Mouse (Mus musculus) neutrophil, adult 5-6 weeks (primary cell): Measurements from ENCODE around the gene Tm4sf5. TPM values are rescaled to one million over a fixed set of nuclear protein-coding genes. Genes with fewer than 3 reads are reported as not detected.

ENCODE experiments used
- ATAC-seq: fragments of 151-379, 151-347 bp; 2 replicates; pipeline ENCODE4 v1.8.0; 2017; ENCODE audit warnings: mild to moderate bottlenecking, moderate TSS enrichment; ENCODE audit not compliant: insufficient number of reproducible peaks, poor library complexity, low FRiP score, severe bottlenecking; ENCODE audit errors: extremely low read depth
- total RNA-seq: library from RNA; stranded (forward); fragments of 200-1000 nt; gene quantifications from 2 replicates; pipeline ENCODE4 v1.2.3, GENCODE M21; 2017

Tm4sf5 gene
- total RNA-seq, 1 experiment from 2014 or later: not detected

DNA sequence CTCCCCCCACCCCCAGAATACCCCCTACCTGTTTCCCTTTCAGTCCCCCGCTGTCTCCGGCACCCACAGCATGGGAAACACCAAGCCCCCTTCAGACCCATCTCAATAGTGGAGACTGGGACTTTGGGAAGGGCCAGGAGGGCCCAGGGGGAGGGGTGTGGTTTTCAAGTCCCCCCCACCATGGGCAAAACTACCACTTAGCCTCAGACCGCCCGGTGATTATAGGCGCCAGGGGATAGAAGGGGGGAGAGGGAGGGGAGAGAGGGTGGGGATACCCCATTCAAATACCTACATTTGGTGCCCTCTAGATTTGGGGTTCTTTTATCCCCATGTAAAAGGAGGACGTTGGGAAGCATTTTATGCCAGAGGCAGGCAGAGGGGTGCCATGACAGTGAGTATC lies 27.8 kb downstream of the Tm4sf5 start, which contains the start of gene Gm40193:
Gene Gm40193 (minus strand): TSS at position 101 of the 400 bp plus-strand sequence.
- ATAC-seq: no peak

DNA sequence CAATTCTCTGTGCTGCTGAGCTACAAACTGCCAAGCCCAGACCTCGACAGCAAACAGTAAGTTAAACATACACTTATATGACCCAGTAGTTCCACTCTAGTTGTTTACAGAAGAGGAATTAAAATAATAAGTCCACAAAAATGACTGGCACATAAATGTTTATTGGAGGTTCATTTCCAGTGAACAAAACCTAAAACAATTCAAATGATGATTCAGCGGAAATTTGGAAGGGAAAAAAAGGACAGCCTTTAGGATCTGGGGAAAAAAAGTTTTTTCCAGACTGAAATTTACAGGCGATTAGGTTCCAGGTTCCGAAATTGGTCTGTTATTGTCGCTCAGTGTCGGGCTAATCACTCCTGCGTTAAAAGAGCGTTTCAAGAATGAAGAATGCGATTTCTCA lies 34.4 kb downstream of the Tm4sf5 start:
- ATAC-seq: no peak

DNA sequence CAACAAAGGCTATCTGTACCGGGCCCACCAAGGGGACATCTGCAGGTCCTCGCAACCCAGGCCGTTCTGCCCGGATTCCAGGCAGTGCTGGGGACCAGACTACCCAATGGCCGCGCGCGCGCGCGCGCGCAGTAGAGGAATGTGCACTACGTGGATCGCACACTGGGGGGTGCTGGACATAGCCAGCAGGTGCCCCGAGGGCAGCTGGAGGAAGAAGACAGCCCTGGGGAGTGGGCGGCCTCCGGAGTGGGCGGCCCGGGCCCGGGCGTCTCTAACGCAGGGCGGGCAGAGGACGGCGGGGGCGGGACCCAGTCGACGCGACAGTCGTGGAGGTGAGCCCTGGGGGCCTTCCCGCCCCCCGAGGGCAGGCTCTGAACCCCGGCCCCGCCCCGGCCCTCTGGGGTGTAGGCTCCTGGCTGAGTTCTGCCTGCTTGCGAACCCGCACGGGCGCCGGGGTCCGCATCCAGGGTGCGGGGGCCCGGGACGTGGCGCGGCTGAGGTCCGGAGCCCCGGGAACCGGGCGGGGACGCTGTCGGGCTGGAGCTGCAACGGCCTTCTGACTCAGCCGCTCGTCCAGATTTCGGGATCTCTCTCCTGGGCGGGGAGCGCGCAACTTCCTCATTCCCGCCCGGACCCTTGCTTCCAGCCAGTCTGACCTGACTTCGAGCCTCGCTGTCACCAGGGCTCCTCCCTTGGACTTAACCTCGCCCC lies 35.0 kb downstream of the Tm4sf5 start, which contains the start of gene Pld2:
Gene Pld2 (plus strand): TSS at position 188 of the 711 bp plus-strand sequence.
- peak; percentile 74 for ATAC-seq

DNA sequence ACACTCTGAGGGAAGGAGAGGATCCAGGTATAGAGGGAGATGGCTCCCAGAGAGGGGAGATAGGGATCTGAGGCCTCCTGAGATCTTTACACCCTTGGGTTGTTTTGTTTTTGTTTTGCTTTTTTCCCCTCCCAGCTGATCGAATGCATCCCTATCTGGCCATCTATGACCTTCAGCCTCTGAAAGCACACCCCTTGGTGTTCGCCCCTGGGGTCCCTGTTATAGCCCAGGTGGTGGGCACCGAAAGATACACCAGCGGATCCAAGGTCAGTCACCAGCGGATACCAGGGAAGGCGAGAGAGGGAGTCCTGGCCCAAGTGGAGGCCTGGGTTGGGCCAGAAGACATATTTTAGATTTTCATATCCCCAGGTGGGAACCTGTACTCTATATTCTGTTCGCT lies 35.9 kb downstream of the Tm4sf5 start:
- no peak for ATAC-seq

DNA sequence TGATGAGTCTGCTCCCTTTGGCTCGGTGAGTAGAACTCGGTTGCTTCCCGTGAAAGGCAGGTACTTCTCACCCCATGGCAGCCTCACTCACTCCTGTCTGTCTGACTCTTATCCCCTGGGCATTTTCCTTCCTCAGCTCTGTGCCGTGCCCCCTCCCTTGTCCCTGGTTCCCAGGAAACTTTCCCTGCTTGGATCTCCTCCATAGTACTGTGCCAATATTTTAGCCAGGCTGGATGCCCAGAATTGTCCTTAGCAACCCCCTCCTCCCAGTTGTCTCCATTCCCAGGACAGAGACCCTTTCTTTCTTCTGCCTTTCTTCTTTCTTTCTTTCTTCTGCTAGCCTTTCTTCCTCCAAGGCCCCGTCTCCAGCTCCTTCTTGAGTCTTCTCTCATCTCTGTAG lies 36.4 kb downstream of the Tm4sf5 start:
- ATAC-seq: no peak

DNA sequence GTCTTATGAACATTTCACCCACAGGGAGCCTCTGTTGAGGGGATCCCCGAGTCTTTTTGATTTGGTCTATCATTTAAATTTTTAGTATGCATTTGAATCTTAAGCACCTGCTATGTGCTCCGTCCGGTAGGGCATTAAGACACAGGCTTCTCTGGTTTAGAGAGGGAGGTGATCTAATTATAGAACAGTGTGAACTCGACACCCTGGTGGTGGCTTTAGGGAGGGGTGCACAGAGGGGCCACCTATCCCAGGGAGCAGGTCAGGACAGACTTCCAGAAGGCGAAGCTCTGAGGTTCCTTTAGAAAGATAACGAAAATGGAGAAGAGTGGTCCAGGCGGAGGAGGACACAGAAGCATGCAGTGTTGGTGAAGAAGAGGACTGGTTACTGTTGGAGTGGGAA lies 39.5 kb downstream of the Tm4sf5 start:
- ATAC-seq: no peak

DNA sequence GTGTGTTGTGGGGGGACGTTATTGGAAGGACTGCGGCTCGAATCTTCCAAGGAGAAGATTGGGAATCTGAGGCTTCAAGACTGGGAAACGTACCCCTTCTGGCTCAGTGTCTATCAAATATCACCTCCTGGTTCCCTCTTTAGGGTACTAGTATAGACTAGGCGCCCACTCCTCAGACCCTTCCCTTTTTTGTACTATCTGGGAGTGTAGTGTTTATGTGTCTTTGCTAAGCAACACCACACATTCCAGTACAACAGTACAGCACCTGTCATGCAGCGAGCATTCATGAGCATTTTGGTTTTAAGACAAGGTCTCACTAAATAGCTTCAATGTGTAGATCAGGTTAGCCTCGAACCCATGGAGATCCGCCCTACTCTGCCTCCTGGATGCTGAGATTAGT lies 46.5 kb downstream of the Tm4sf5 start:
- ATAC-seq: no peak

DNA sequence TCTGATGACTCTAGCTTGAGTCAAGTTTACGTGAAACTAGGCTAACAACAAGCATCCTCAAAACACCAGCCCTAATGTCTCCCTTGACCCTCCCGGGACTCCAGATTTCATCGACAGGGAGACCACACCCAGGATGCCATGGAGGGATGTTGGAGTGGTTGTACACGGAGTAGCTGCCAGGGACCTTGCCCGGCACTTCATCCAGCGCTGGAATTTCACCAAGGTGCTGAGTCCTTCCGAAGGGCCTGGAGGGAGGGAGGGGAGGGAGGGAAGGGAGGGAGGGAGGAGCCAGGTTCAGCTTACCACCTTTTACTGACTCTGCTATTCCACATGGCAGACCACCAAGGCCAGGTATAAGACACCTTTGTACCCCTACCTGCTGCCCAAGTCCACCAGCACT lies 48.9 kb downstream of the Tm4sf5 start:
- no peak for ATAC-seq

DNA sequence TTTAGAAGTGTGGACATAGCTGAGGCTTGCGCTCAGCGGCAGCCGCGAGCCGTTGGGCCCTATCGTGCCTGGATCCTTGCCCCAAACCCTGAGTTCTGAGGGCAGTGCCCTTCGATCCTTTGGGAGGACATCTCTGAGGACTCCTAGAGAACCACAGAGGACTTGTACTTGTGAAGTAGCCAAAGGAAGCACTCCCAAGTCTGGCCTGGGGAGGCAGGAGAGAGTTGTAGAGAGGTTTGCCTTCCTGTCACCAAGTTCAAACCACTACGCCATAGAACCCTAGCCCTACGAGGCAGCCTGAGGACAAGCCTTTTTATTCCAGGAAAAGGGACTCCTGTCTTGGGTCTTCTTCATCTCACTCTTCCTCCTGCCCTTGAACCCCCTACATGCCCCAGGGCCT lies 52.5 kb downstream of the Tm4sf5 start:
- ATAC-seq: no peak

Other genes starting within 250 kb of the Tm4sf5 start
- 9.6 and 10.5 TPM in 2 replicates for gene Alox12, start 249.9 kb upstream of the Tm4sf5 start, total RNA-seq
- 0.35 and 2.0 TPM in 2 replicates for gene Alox12e, start 182.6 kb upstream of the Tm4sf5 start, total RNA-seq
- gene Alox15, start 153.2 kb upstream of the Tm4sf5 start, total RNA-seq: 4.5 and 7.1 TPM in 2 replicates
- 4.9 and 5.5 TPM in 2 replicates for gene Pelp1, start 95.2 kb upstream of the Tm4sf5 start, total RNA-seq
- gene Arrb2, start 72.6 kb upstream of the Tm4sf5 start, total RNA-seq: 278 and 300 TPM in 2 replicates
- 43.7 and 46.3 TPM in 2 replicates for gene Med11, start 53.3 kb upstream of the Tm4sf5 start, total RNA-seq
- gene Zmynd15, start 45.8 kb upstream of the Tm4sf5 start, total RNA-seq: 0.37 and 0.58 TPM in 2 replicates
- gene Cxcl16, start 45.3 kb upstream of the Tm4sf5 start, total RNA-seq: 0.74 TPM in 1 of 2 replicates, not detected in the other
- not detected in 2 replicates for gene Vmo1, start 9.4 kb downstream of the Tm4sf5 start, total RNA-seq
- not detected in 2 replicates for gene Gltpd2, start 14.0 kb downstream of the Tm4sf5 start, total RNA-seq
- 124 and 133 TPM in 2 replicates for gene Psmb6, start 20.1 kb downstream of the Tm4sf5 start, total RNA-seq
- not detected in 2 replicates for gene Gm40193, start 27.7 kb downstream of the Tm4sf5 start, total RNA-seq
- 0.86 and 4.3 TPM in 2 replicates for gene Pld2, start 34.8 kb downstream of the Tm4sf5 start, total RNA-seq
- 21.8 and 23.1 TPM in 2 replicates for gene Mink1, start 57.6 kb downstream of the Tm4sf5 start, total RNA-seq
- gene 4930544D05Rik, start 110.6 kb downstream of the Tm4sf5 start, total RNA-seq: not detected in 2 replicates
- gene Chrne, start 114.0 kb downstream of the Tm4sf5 start, total RNA-seq: 1.7 TPM in 1 of 2 replicates, not detected in the other
- gene Gp1ba, start 133.9 kb downstream of the Tm4sf5 start, total RNA-seq: 1.4 and 1.7 TPM in 2 replicates
- 261 and 283 TPM in 2 replicates for gene Rnf167, start 142.0 kb downstream of the Tm4sf5 start, total RNA-seq
- gene Slc25a11, start 142.2 kb downstream of the Tm4sf5 start, total RNA-seq: 75.8 and 82.8 TPM in 2 replicates
- 683 and 728 TPM in 2 replicates for gene Pfn1, start 149.4 kb downstream of the Tm4sf5 start, total RNA-seq
- gene Eno3, start 152.0 kb downstream of the Tm4sf5 start, total RNA-seq: 16.7 and 21.2 TPM in 2 replicates
- 49.2 and 55.3 TPM in 2 replicates for gene Spag7, start 164.2 kb downstream of the Tm4sf5 start, total RNA-seq
- 24.1 and 36.1 TPM in 2 replicates for gene Camta2, start 182.9 kb downstream of the Tm4sf5 start, total RNA-seq
- 0.37 TPM in 1 of 2 replicates, not detected in the other for gene Inca1, start 194.9 kb downstream of the Tm4sf5 start, total RNA-seq
- gene Kif1c, start 195.3 kb downstream of the Tm4sf5 start, total RNA-seq: 27.6 and 28.0 TPM in 2 replicates